Mouse (Mus musculus) heart, adult 8-10 months (tissue): ENCODE results near the gene Shld2. TPM values are rescaled to one million over a fixed set of nuclear protein-coding genes. Genes with fewer than 3 reads are reported as not detected.

Source experiments
- DNase-seq: peaks from one replicate; pipeline ENCODE4 v3.0.0; 2022; ENCODE audit warnings: low spot score
- total RNA-seq, 4 experiments: library from RNA; stranded (reverse); gene quantifications; 2 replicates each; pipeline ENCODE4 v1.2.4; 2022

The Shld2 gene
- 1 to 10 TPM; 6.3 to 8.8 (median 7.6) TPM for total RNA-seq

- DNase-seq = peak; percentile 92
Measured at GRCm38 (mm10) chr14:34310234-34310965, at the start of gene Shld2, which contains the start of gene Glud1. Gene Shld2, minus strand, starts transcription at chr14:34310493. Gene Glud1, plus strand, starts transcription at chr14:34310727.

- DNase-seq = no peak
Measured at GRCm38 (mm10) chr14:34359676-34360244, 49.5 kb upstream of the Shld2 start.

- peak; percentile 19 for DNase-seq
Measured at GRCm38 (mm10) chr14:34357671-34358455, 47.6 kb upstream of the Shld2 start.

- DNase-seq = no peak
Measured at GRCm38 (mm10) chr14:34355301-34355700, 45.0 kb upstream of the Shld2 start, which contains the start of gene Fam25c. Gene Fam25c, minus strand, starts transcription at chr14:34355433.

GRCm38 (mm10) chr14:34354456-34354855 is 44.2 kb upstream of the Shld2 start:
- DNase-seq = no peak

GRCm38 (mm10) chr14:34353326-34353725 is 43.0 kb upstream of the Shld2 start:
- no peak for DNase-seq

- DNase-seq = no peak
Measured at GRCm38 (mm10) chr14:34352523-34352922, 42.2 kb upstream of the Shld2 start.

- DNase-seq = no peak
Measured at GRCm38 (mm10) chr14:34351660-34352059, 41.4 kb upstream of the Shld2 start.

GRCm38 (mm10) chr14:34349007-34349406 is 38.7 kb upstream of the Shld2 start:
- DNase-seq = no peak

- DNase-seq = no peak
Measured at GRCm38 (mm10) chr14:34348301-34348700, 38.0 kb upstream of the Shld2 start.

GRCm38 (mm10) chr14:34347084-34347483 is 36.8 kb upstream of the Shld2 start:
- no peak for DNase-seq

- DNase-seq = no peak
Measured at GRCm38 (mm10) chr14:34345771-34346566, 35.7 kb upstream of the Shld2 start.

GRCm38 (mm10) chr14:34344361-34344760 is 34.1 kb upstream of the Shld2 start:
- DNase-seq = no peak

- no peak for DNase-seq
Measured at GRCm38 (mm10) chr14:34343078-34343477, 32.8 kb upstream of the Shld2 start.

GRCm38 (mm10) chr14:34341993-34342392 is 31.7 kb upstream of the Shld2 start:
- DNase-seq = no peak

- no peak for DNase-seq
Measured at GRCm38 (mm10) chr14:34339446-34339845, 29.2 kb upstream of the Shld2 start.

GRCm38 (mm10) chr14:34332476-34332875 is 22.2 kb upstream of the Shld2 start:
- DNase-seq = no peak

GRCm38 (mm10) chr14:34331886-34332285 is 21.6 kb upstream of the Shld2 start:
- DNase-seq = no peak

GRCm38 (mm10) chr14:34330657-34331158 is 20.4 kb upstream of the Shld2 start:
- DNase-seq = no peak

GRCm38 (mm10) chr14:34327618-34328017 is 17.3 kb upstream of the Shld2 start:
- no peak for DNase-seq

GRCm38 (mm10) chr14:34326606-34327005 is 16.3 kb upstream of the Shld2 start:
- DNase-seq = no peak
